In genomic region chr7:135649306-135649705, GRCm38 (mm10) we compare ENCODE assay signal across 24 mouse cellular contexts.
"Had no signal": no experiment of that assay in that cellular context is flagged by ENCODE, and none has a peak within 500 bp of the region (broad histone marks: within the 10 kb centered on the region; RNA-seq: fewer than 3 reads in every experiment).

No protein-coding gene starts in this region.

- H3K27ac ChIP-seq: kidney, embryonic 15.5 days; limb, embryonic 12.5 days; limb, embryonic 15.5 days; liver, embryonic 12.5 days; liver, embryonic 15.5 days; midbrain, embryonic 12.5 days; midbrain, embryonic 15.5 days; neural tube, embryonic 12.5 days; neural tube, embryonic 15.5 days; stomach, postnatal 0 days had no signal

- DNase-seq: kidney, adult 8-10 months; kidney, postnatal 10 days; kidney, postnatal 36 days; layer of hippocampus, postnatal 36 days; left cerebral cortex, postnatal 4 days; lung, adult 2 months; lung, postnatal 14 days; lung, postnatal 4 days; right cerebral cortex, adult 18-20 months; right cerebral cortex, postnatal 14 days; right cerebral cortex, postnatal 4 days; thymus, adult 2 months; thymus, postnatal 14 days; thymus, postnatal 4 days had no signal

- H3K4me3 ChIP-seq: kidney, embryonic 15.5 days; limb, embryonic 12.5 days; limb, embryonic 15.5 days; liver, embryonic 12.5 days; liver, embryonic 15.5 days; midbrain, embryonic 12.5 days; midbrain, embryonic 15.5 days; neural tube, embryonic 12.5 days; neural tube, embryonic 15.5 days had no signal

- H3K36me3 ChIP-seq: kidney, embryonic 15.5 days; limb, embryonic 12.5 days; limb, embryonic 15.5 days; midbrain, embryonic 12.5 days; midbrain, embryonic 15.5 days; neural tube, embryonic 12.5 days had no signal

- H3K4me1 ChIP-seq: kidney, embryonic 15.5 days; liver, embryonic 12.5 days; midbrain, embryonic 12.5 days; midbrain, embryonic 15.5 days; neural tube, embryonic 12.5 days; neural tube, embryonic 15.5 days had no signal

- H3K27me3 ChIP-seq: kidney, embryonic 15.5 days; limb, embryonic 12.5 days; limb, embryonic 15.5 days; liver, embryonic 12.5 days; liver, embryonic 15.5 days; midbrain, embryonic 12.5 days; midbrain, embryonic 15.5 days; neural tube, embryonic 12.5 days; neural tube, embryonic 15.5 days had no signal

- ATAC-seq: liver, embryonic 12.5 days; midbrain, embryonic 15.5 days had no signal

- H3K9ac ChIP-seq: kidney, embryonic 15.5 days; limb, embryonic 12.5 days; limb, embryonic 15.5 days; liver, embryonic 12.5 days; liver, embryonic 15.5 days; midbrain, embryonic 12.5 days; midbrain, embryonic 15.5 days; neural tube, embryonic 12.5 days; neural tube, embryonic 15.5 days had no signal
